Mouse (Mus musculus) midbrain, embryonic 11.5 days (tissue): ENCODE measurements around the gene Asb6. TPM values are rescaled to one million over a fixed set of nuclear protein-coding genes. Genes with fewer than 3 reads are reported as not detected.
A peak's percentile ranks its signal among the peaks of the same experiment; 100 is the strongest.

Experiments used
- ATAC-seq: fragments of 200-750 bp; cut with Nextera tagmentation; 2 replicates; pipeline ENCODE4 v1.8.0; 2017; ENCODE audit warnings: moderate TSS enrichment, moderate library complexity; ENCODE audit not compliant: low FRiP score
- DNase-seq: peaks from one replicate; pipeline ENCODE4 v3.0.0; 2015; ENCODE audit warnings: low spot score; ENCODE audit errors: missing footprints
- H3K27ac ChIP-seq: fragments of 300-500 bp; sonication (generic); 2 replicates; pipeline ENCODE4 v1.5.1; 2014; ENCODE audit warnings: low read depth, low read length
- H3K27me3 ChIP-seq: fragments of 300-500 bp; sonication (generic); 2 replicates; pipeline ENCODE4 v1.6.1; 2014; ENCODE audit warnings: mild to moderate bottlenecking, low read length, moderate library complexity, mixed read lengths; ENCODE audit not compliant: control insufficient read depth, insufficient read depth
- H3K36me3 ChIP-seq: fragments of 300-500 bp; sonication (generic); 2 replicates; pipeline ENCODE4 v1.6.1; 2014; ENCODE audit warnings: mild to moderate bottlenecking, low read length, moderate library complexity, mixed read lengths; ENCODE audit not compliant: control insufficient read depth, insufficient read depth
- H3K4me1 ChIP-seq: fragments of 300-500 bp; sonication (generic); 2 replicates; pipeline ENCODE4 v1.6.1; 2014; ENCODE audit warnings: low read length; ENCODE audit not compliant: control insufficient read depth, insufficient read depth
- H3K4me2 ChIP-seq: fragments of 300-500 bp; sonication (generic); 2 replicates; pipeline ENCODE4 v1.6.1; 2014; ENCODE audit warnings: mild to moderate bottlenecking, moderate library complexity
- H3K4me3 ChIP-seq: fragments of 300-500 bp; sonication (generic); 2 replicates; pipeline ENCODE4 v1.5.1; 2014; ENCODE audit warnings: low read depth, low read length
- H3K9ac ChIP-seq: fragments of 300-500 bp; sonication (generic); 2 replicates; pipeline ENCODE4 v1.6.1; 2014; ENCODE audit warnings: low read length
- H3K9me3 ChIP-seq: fragments of 300-500 bp; sonication (generic); 2 replicates; pipeline ENCODE4 v1.6.1; 2016; ENCODE audit warnings: low read length; ENCODE audit not compliant: control insufficient read depth
- WGBS: fragments of 180-500 bp; shearing (Covaris S2); extraction: QIAGEN DNeasy Blood & Tissue Kit; methylation state at CpG from one replicate; pipeline ENCODE4 v1.1.7; 2014; 5-methylcytosine and 5-hydroxymethylcytosine counted together
- polyA plus RNA-seq: library from polyadenylated mRNA; unstranded; fragments of >200 nt; fragmentation: Nextera tagmentation; extraction: Ambion mirVana; gene quantifications from 2 replicates; pipeline ENCODE4 v1.2.1, GENCODE M21; 2014

The Asb6 gene
- polyA plus RNA-seq, 1 experiment from 2014 or later, result 31.0 TPM

- no peak overlapping the region for H3K4me3 ChIP-seq
- WGBS, result 79% methylated on average over 13 of the region's 13 CpGs
- H3K4me2 ChIP-seq, result no peak overlapping the region
- H3K36me3 ChIP-seq, result peaks cover 46% of the 10 kb centered on the region
- peaks cover 3% of the 10 kb centered on the region; the same call in 1 of the 2 replicates for H3K9me3 ChIP-seq
- no peak overlapping the region for H3K27ac ChIP-seq
- ATAC-seq, result no peak
- no peak overlapping the region for H3K9ac ChIP-seq
- H3K27me3 ChIP-seq, result no peaks in the 10 kb centered on the region
- peaks cover 9% of the 10 kb centered on the region for H3K4me1 ChIP-seq
- no peak for DNase-seq
Observed at GRCm38 (mm10) chr2:30823385-30824153, 6.6 kb downstream of the Asb6 start.

DNA sequence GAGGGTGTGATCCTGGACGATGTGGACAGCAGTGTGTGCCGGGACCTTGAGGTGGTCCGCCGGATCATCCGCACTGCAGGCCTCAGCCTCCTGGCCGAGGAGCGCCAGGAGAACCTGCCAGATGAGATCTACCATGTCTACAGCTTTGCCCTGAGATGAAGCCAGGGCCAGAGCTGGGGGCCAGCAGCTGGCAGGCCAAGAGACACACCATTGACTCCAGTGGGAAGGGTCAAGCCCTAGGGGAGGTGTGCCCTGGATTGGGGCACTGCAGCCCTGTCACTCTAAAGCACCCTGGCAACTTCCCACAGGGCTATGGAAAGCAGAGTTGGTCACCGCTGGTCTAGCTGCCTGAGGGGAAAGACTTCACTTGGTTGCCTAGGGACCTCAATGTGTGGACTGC is 7.7 kb downstream of the Asb6 start:
- ATAC-seq (no peak), DNase-seq (no peak)
- Histone ChIP-seq H3K9me3 (peaks cover 3% of the 10 kb centered on the region; the same call in 1 of the 2 replicates), H3K4me3 (no peak overlapping the region), H3K4me2 (no peak overlapping the region), H3K36me3 (peaks cover 46% of the 10 kb centered on the region), H3K27me3 (no peaks in the 10 kb centered on the region), H3K27ac (no peak overlapping the region), H3K9ac (no peak overlapping the region), H3K4me1 (peaks cover 9% of the 10 kb centered on the region)
- 97% methylated on average over 8 of the region's 8 CpGs for WGBS

GRCm38 (mm10) chr2:30821073-30821472 is 9.1 kb downstream of the Asb6 start:
- Histone ChIP-seq H3K9ac (no peak overlapping the region), H3K27ac (no peak overlapping the region), H3K4me2 (no peak overlapping the region), H3K4me3 (no peak overlapping the region), H3K36me3 (peaks cover 46% of the 10 kb centered on the region), H3K27me3 (no peaks in the 10 kb centered on the region), H3K9me3 (peaks cover 3% of the 10 kb centered on the region; the same call in 1 of the 2 replicates), H3K4me1 (no peaks in the 10 kb centered on the region)
- ATAC-seq (no peak), DNase-seq (no peak)
- 96% methylated on average over 3 of the region's 3 CpGs for WGBS

GRCm38 (mm10) chr2:30819873-30820272 is 10.3 kb downstream of the Asb6 start:
- H3K4me3 ChIP-seq, result no peak overlapping the region
- no peak overlapping the region for H3K9ac ChIP-seq
- no peaks in the 10 kb centered on the region for H3K27me3 ChIP-seq
- no peak overlapping the region for H3K27ac ChIP-seq
- no peak overlapping the region for H3K4me2 ChIP-seq
- no peaks in the 10 kb centered on the region for H3K4me1 ChIP-seq
- ATAC-seq (no peak), DNase-seq (no peak)
- H3K36me3 ChIP-seq, result peaks cover 46% of the 10 kb centered on the region
- WGBS, result 96% methylated on average over 5 of the region's 5 CpGs
- H3K9me3 ChIP-seq, result peaks cover 3% of the 10 kb centered on the region; the same call in 1 of the 2 replicates

- WGBS, result 100% methylated on average over 1 of the region's 1 CpGs
- no peaks in the 10 kb centered on the region for H3K27me3 ChIP-seq
- H3K4me2 ChIP-seq, result no peak overlapping the region
- ATAC-seq, result no peak
- no peaks in the 10 kb centered on the region for H3K4me1 ChIP-seq
- no peak overlapping the region for H3K27ac ChIP-seq
- peaks cover 27% of the 10 kb centered on the region for H3K36me3 ChIP-seq
- no peak overlapping the region for H3K9ac ChIP-seq
- H3K4me3 ChIP-seq, result no peak overlapping the region
- DNase-seq, result no peak
- peaks cover 3% of the 10 kb centered on the region; the same call in 1 of the 2 replicates for H3K9me3 ChIP-seq
Observed at GRCm38 (mm10) chr2:30816383-30816782, 13.8 kb downstream of the Asb6 start.

GRCm38 (mm10) chr2:30810573-30810972 is 19.6 kb downstream of the Asb6 start:
- Histone ChIP-seq H3K9ac (no peak overlapping the region), H3K36me3 (peaks cover 4% of the 10 kb centered on the region), H3K27ac (no peak overlapping the region), H3K4me2 (no peak overlapping the region), H3K9me3 (no peaks in the 10 kb centered on the region), H3K4me1 (peaks cover 11% of the 10 kb centered on the region), H3K27me3 (no peaks in the 10 kb centered on the region), H3K4me3 (no peak overlapping the region)
- no peak for ATAC-seq
- no peak for DNase-seq
- WGBS, result 93% methylated on average over 7 of the region's 7 CpGs

GRCm38 (mm10) chr2:30809503-30809902 is 20.6 kb downstream of the Asb6 start:
- H3K9ac ChIP-seq, result 0 out of 2 replicates have a peak overlapping the region, but pooled peaks have one; percentile 20
- H3K4me1 ChIP-seq, result peaks cover 11% of the 10 kb centered on the region
- no peak overlapping the region for H3K27ac ChIP-seq
- peaks cover 3% of the 10 kb centered on the region for H3K36me3 ChIP-seq
- ATAC-seq (no peak), DNase-seq (no peak)
- H3K4me3 ChIP-seq, result no peak overlapping the region
- H3K27me3 ChIP-seq, result no peaks in the 10 kb centered on the region
- 91% methylated on average over 5 of the region's 5 CpGs for WGBS
- H3K4me2 ChIP-seq, result peak overlapping the region; percentile 22; the same call in 1 of the 2 replicates
- no peaks in the 10 kb centered on the region for H3K9me3 ChIP-seq

DNA sequence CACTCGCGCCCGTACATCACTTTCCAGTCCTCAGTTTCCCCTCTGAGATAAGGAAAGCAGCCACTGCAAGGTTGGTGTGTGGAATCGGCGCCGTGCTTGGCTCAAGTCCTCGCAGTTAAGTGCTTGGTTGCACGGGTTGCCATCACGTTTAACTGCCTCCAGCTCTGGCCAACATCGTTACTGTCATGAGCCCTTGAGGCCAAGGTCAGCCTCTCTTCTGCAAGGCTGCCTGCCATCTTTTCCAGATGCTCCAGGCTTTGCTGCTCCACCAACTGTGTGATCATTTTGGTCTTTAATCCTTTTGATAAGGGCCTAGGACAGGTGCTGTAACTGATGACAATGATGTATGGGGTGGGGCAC is 21.9 kb downstream of the Asb6 start:
- H3K9me3 ChIP-seq, result no peaks in the 10 kb centered on the region
- peak overlapping the region; percentile 81 for H3K4me2 ChIP-seq
- DNase-seq (no peak), ATAC-seq (no peak)
- peak overlapping the region; percentile 74 for H3K4me3 ChIP-seq
- 0 out of 2 replicates have a peak overlapping the region, but pooled peaks have one; percentile 4 for H3K27ac ChIP-seq
- 8% methylated on average over 10 of the region's 10 CpGs for WGBS
- H3K27me3 ChIP-seq, result peaks cover 3% of the 10 kb centered on the region; the same call in 1 of the 2 replicates
- H3K4me1 ChIP-seq, result peaks cover 11% of the 10 kb centered on the region
- peak overlapping the region; percentile 92 for H3K9ac ChIP-seq
- peaks cover 3% of the 10 kb centered on the region for H3K36me3 ChIP-seq

- Histone ChIP-seq H3K27me3 (peaks cover 3% of the 10 kb centered on the region; the same call in 1 of the 2 replicates), H3K27ac (peak within 1 kb of the TSS; percentile 65), H3K4me2 (peak within 1 kb of the TSS; percentile 81), H3K9ac (peak within 1 kb of the TSS; percentile 92), H3K9me3 (no peaks in the 10 kb centered on the region), H3K36me3 (peaks cover 2% of the 10 kb centered on the region), H3K4me3 (peak within 1 kb of the TSS; percentile 74), H3K4me1 (peaks cover 11% of the 10 kb centered on the region)
- ATAC-seq (peak; percentile 98), DNase-seq (peak; percentile 99)
- WGBS, result 0% methylated on average over 44 of the region's 44 CpGs
Observed at GRCm38 (mm10) chr2:30807648-30808295, 22.4 kb downstream of the Asb6 start, which contains the start of gene Ntmt1. Ntmt1 (plus strand) TSS chr2:30807826.
